Mouse (Mus musculus) embryo, embryonic 11.5 days (tissue): ENCODE measurements around the gene Ldb3.

Source experiments
- DNase-seq: peaks from one replicate; pipeline ENCODE4 v3.0.0-alpha.2; 2012; ENCODE audit warnings: low read depth, low spot score

Ldb3 gene

GRCm38 (mm10) chr14:34561647-34562046, 26.8 kb downstream of the Ldb3 start:
- no peak for DNase-seq

DNA sequence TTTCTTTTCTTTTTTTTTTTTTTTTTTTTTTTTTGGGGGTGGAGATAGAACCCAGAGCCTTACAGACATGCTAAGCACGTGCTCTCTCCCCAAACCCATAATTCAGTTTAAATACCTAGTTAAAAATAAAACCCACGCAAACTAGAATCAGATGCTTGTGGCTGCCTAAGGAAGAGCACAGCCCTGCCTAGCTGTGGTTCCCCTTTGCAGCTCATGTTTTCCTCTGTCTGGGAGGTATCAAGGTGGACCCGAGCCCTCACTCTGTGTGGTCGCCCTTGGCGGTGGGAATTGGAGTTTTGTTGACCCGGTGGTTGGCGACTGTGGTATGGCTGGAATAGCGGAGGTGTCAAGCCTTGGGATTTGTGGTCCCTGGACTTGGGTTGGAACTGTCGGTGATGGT, 29.5 kb downstream of the Ldb3 start:
- no peak for DNase-seq

DNA sequence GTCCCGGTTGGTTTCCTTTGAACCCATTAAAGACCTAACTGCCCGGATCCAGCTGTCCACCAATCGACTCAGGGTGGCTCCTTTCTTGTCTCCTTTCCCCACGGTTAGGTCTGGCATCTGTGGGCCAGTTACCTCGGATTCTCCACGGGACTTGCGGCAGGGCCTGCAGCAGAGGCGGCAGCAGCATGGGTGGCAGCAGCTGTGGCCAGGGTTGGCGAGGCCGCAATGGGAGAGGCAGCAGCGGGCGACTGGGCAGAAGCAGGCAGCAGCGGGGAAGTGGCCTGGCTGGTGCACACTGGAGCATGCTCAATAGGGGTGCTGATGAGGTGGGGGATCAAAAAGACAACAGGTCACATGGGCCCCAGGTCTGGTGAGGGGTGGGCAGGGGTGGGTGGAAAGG, 33.3 kb downstream of the Ldb3 start:
- no peak for DNase-seq

- DNase-seq = no peak
These were observed 34.4 kb downstream of the Ldb3 start for GRCm38 (mm10) chr14:34554047-34554446.

GRCm38 (mm10) chr14:34553470-34553869, 35.0 kb downstream of the Ldb3 start:
- no peak for DNase-seq

DNA sequence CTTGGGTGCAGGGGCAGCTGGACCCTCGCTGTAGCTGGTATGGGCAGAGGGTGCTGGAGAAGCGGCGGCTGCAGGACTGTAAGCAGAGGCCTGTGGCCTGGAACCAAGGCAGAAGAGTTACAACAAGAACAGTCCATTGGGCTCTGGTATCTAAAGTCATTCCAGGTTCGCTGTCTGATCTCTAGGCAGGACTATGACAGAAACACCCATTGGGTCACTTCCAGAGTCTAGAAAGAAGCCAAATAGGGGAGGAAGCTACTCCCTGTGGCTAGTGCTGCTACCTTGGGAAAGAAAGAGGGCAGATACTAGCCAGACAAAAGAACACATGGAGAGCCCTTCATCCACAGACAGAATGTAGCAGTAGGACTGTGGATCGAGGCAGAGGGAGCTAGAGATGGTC, 36.3 kb downstream of the Ldb3 start:
- no peak for DNase-seq

DNA sequence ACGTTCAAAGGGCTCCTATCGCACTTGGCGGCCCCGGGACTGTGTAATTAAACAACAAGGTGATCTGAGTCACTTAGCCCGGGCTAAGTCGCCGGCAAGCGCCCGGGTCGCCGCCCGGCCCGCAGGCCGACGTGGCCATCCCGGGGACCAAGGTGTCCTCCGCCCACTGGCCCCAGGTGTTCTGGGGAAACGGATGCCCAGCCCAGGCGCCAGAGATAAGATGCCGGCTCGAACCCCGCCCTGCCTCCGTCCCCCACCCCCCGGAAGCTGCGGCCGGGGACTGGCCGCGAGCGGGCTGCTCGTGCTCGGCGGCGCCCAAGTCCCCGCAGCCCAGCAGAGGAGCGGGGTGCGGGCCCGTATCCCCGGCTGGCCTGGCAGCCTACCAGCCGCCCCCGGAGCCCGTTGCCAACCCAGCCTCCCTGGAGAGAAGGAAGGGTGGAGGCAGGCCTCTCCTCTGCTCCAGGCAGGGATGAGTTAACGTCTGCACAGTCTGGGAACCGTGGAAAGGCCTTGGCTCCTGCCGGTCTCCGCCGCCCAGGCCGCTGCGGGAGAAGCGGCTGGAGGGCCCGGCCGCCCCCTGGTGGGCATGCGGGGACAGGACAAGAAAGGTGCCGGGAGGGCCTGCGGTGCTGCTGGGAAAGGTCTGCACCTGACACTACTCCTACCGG, 39.3 kb downstream of the Ldb3 start:
- peak; percentile 82 for DNase-seq

GRCm38 (mm10) chr14:34548391-34549001, 40.0 kb downstream of the Ldb3 start:
- peak; percentile 40 for DNase-seq

DNA sequence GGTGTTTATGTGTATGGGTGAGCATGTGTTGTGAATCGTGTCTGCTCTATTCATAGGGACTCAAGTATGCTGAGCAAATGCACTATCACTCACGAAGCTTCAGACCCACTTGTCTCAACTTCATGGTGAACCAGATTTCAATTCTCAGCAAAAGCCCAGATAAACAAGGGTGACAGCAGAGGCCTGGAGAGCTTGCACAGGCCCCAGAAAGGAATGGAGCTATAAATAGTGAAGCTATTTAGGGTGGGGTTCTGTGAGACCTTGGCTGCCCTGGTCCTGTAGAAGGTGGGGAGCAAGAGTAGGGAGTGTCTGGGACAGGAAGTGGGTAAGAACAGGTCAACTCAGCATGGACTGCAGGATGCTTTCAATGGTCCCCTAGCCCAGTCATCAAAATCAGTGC, 43.9 kb downstream of the Ldb3 start:
- DNase-seq = no peak

DNA sequence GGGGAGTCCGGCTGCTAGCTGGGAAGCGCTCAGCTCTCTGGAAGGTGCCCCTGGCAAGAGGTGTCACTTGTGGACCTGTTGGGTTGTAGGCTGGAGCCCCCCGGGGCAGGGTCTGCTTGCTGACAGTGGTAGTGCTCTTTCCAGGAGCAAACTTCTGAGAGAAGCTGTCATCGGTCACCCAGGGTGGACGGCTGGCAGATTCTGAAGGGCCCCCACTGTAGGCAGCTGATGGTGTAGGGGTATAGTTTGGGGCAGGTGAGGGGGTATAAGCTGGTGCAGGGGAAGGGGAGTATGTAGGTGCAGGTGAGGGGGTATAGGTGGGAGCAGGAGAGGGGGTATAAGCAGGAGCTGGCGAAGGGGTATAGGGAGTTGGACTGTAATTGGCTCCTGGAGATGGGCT, 44.5 kb downstream of the Ldb3 start:
- DNase-seq = no peak

- DNase-seq = no peak
These were observed 44.9 kb downstream of the Ldb3 start for GRCm38 (mm10) chr14:34543596-34543995.

- no peak for DNase-seq
These were observed 46.6 kb downstream of the Ldb3 start for GRCm38 (mm10) chr14:34541896-34542295.

- peak; percentile 11 for DNase-seq
These were observed 47.8 kb downstream of the Ldb3 start for GRCm38 (mm10) chr14:34540685-34541162.

- no peak for DNase-seq
These were observed 52.6 kb downstream of the Ldb3 start for GRCm38 (mm10) chr14:34535883-34536282.

- no peak for DNase-seq
These were observed 54.9 kb downstream of the Ldb3 start for GRCm38 (mm10) chr14:34533537-34533936.

GRCm38 (mm10) chr14:34532536-34532935, 55.9 kb downstream of the Ldb3 start:
- no peak for DNase-seq

GRCm38 (mm10) chr14:34528804-34529203, 59.7 kb downstream of the Ldb3 start:
- no peak for DNase-seq

DNA sequence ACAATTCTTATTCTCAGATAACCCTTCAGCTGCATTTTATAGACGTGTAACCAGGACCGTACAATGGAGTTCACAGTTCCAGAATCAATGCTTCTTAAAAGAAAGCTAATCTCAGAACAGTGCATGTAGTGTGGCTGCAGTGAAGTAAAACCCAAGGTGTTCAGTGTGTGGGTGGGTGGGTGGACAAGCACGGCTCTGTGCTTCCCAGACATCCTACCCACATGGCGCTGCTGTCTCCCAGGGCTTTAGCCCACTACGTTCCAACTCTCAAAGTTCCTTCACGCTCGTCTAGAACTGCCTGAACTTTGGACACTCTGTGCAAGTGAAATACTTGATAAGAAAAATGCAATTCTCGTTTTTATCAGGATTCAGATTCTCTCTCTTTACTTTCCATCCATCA, 65.8 kb downstream of the Ldb3 start, which contains the start of gene 9230112D13Rik:
9230112D13Rik (minus strand) TSS at position 101 of the 400 bp plus-strand sequence.
- no peak for DNase-seq

DNA sequence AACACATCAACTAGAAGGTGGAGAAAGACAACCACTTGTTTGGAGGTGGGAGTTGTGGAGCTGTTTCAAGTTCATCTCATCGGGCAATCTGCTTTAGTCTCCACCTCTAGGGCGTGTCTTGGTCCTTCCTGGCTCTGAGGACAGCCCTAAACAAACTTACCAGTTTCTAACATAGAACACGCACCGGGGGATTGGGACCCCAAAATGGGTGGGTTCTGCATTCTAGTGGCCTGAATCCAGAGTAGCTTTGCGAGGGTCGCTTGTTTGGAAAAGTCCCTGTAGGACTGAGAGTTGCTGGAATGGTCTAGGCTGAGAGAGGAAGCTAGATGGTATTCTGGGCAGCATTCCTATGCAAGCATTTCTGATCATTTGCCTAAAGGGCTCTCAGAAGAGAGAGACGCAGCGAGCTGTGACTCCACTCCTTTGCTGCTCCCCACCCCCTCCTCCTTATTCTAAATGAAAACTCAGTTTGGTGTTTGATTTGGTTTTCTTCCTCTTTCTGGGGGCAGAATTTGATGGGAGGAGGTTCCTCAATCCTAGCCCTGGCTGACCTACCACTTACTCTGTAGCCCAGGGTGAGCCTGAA, 70.4 kb downstream of the Ldb3 start:
- no peak for DNase-seq

GRCm38 (mm10) chr14:34516960-34517577, 71.4 kb downstream of the Ldb3 start:
- no peak for DNase-seq

DNA sequence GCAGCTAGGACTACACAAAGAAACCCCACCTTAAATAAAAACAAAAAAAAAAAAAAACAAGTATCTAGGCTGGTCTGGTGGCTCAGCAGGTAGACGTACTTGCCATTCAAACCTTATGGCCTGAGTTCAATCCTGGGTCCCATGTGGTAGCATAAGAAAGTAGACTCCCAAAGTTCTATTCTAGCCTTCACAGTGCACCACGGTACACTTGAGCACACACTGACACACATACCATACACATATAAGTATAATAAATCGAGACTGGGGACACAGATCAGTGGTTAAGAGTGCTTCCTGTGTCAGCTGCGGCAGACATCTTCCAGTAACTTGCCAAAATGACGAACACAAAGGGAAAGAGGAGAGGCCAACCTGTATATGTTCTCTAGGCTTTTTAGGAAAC, 72.6 kb downstream of the Ldb3 start:
- no peak for DNase-seq

DNA sequence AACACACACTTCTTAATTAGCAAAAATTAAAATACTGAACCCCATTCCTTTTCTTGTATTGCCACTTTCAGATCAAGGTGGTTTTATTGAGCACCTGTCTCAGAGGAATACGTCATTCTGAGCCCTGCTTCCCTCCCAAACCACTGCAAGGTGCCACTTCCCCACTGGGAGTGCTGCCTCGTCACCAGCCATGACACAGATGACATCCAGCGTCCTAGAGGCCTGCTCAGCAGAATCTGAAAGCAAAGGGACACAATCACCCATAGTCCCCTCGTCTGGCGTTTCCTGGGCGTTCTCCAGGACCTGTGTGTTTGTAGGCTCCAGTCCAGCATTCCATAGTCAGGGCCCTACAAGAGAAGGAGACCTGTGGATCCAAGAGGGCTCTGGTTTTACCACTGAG, 74.4 kb downstream of the Ldb3 start:
- no peak for DNase-seq

- DNase-seq = no peak
These were observed 75.9 kb downstream of the Ldb3 start for GRCm38 (mm10) chr14:34512602-34513001.
